Mouse (Mus musculus) WW6 (cell line): ENCODE data around the gene Ptpn22.
A peak's percentile ranks its signal among the peaks of the same experiment; 100 is the strongest.

Source experiments
- DNase-seq: peaks from one replicate; pipeline ENCODE4 v3.0.0-alpha.2; 2013; ENCODE audit warnings: low read depth, low spot score

The Ptpn22 gene

DNA sequence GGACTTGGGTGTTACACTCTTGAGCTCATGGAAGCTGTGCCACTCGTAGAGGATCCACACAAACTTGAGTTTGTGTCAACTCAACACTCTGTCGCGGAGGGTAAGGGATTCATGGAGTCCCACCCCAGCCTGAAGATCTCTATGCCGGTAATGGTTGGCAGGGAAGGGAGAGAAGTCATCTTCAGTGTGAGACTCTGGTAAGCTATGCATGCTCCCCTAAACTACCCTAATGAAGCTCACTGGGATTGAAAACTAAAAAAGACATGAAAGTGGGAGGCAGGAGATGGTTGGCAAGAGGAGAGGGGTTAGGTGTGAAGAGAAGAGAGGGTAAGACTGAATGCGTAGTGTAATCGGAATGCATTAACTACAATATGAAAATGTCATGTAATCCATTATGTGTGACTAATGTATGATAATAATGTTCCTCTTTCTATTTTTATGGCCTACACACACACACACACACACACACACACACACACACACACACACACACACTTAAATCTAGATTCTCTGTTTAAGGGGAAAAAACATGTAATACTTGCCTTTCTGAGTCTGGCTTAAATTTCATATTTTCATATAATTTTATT, 1.5 kb upstream of the Ptpn22 start:
- DNase-seq: no peak

- DNase-seq: no peak
Observed at GRCm38 (mm10) chr3:103859851-103860391, 326 bp downstream of the Ptpn22 start.

GRCm38 (mm10) chr3:103862721-103863220, 3.2 kb downstream of the Ptpn22 start:
- no peak for DNase-seq

- no peak for DNase-seq
Observed at GRCm38 (mm10) chr3:103864200-103864599, 4.6 kb downstream of the Ptpn22 start.

- no peak for DNase-seq
Observed at GRCm38 (mm10) chr3:103867424-103867971, 7.9 kb downstream of the Ptpn22 start.

DNA sequence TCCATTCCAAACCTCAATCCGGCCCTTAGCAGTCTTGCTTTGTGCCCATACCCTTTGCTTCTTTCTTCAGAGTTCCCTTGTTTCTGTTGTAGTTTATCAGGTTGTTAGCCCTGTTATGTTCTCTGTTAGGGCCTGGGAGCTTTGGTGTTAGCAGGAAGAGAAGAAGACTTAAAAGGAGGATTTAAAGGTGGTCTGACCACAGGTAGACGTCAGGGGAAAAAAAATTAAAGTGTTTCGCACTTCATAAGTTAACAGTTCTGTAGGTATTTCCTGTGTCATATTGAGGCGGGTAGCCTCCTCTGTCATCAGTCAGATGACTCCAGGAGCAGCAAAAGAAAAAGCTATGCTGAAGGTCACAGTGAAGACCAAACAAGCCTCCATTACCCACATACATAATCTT, 8.4 kb downstream of the Ptpn22 start:
- DNase-seq: no peak

- DNase-seq: no peak
Observed at GRCm38 (mm10) chr3:103872663-103873098, 13.1 kb downstream of the Ptpn22 start.

DNA sequence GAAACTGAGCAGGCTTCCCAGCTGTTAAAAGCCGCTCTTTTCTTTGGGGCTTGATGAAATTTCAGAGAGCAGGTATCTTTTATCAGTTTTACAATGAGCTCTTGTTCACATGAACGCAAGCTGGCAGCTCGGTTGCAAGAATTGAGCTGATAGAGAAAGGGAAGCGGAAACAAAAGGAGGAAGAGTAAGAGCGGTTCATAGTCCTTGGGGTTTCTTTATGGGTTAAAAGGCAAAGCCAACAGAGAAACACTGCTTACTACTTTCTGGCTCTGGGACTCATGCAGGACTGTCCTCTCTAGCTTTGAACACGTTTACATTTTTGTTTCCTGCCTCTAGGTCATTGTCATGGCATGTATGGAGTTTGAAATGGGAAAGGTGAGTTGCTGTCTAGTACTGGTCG, 14.7 kb downstream of the Ptpn22 start:
- DNase-seq: no peak

GRCm38 (mm10) chr3:103885946-103886345, 26.4 kb downstream of the Ptpn22 start:
- DNase-seq: no peak

DNA sequence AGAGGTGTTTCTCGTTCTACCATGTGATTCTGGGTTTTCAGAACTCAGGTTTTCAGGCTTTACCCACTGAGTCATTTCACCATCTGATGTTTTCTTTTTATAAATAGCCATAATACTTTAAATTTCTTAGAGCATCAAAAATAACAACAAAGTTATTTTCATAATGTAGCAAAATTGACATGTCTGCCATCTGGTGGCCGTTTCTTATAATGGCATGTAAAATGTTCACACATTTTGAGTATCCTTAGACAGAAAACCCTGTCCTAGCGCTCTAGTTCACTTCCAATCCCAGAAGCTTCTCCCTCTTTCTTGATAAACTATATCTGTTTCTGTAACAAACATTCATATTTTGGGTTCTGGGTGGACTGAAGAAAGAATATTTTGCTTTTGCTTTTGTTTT, 28.0 kb downstream of the Ptpn22 start:
- DNase-seq: no peak

- DNase-seq: no peak
Observed at GRCm38 (mm10) chr3:103893374-103893773, 33.8 kb downstream of the Ptpn22 start.

DNA sequence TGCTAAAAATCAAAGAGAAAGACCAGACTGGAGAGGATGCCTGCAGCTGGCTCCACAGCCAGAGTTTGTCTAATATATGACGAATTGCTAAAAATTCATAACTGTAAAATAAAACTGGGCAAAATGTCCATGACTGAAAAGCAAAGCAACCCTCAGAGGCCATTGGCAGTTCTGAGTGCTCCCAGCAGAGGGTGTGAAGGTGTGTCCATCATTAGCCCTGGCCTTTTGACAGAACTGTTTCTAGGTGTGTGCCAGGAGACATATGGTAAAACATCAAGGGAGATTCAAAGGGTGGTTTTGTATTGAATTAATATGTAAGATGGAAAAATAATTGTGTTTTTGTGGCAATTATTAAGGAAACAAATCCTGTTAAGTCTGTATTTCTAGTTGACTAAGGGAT, 45.1 kb downstream of the Ptpn22 start:
- DNase-seq: no peak

DNA sequence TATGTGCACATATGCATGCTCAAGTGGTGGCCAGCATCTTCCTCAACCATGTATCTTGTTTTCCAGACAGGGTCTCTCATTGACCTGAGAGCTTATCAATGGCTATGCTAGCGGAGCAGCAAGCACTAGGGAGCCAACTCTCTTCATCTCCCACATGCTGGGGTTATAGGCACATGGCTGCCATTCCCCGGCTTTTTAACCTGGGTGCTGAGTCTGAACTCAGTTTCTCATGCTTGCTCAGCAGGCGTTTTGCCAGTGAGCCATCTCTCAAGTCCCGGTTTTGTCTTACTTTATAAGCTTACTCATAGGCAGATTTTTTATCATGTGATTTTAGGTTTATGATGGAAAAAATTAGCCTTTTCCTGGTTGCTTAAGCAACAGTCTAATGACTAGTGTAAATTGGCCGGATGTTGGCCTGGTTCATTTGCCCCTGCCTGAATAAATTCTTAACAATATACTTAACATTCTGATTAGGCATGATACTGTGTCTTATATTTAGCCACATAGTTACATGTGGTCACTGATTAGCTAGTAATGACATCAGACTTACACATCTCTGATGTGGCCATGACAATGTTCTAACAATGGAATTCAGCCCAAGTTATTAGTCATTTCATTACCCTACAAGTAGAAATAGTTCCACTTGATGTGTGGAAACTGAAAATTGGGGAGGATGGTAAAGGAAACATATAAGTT, 47.9 kb downstream of the Ptpn22 start:
- DNase-seq: no peak

- no peak for DNase-seq
Observed at GRCm38 (mm10) chr3:103908781-103909180, 49.2 kb downstream of the Ptpn22 start.

DNA sequence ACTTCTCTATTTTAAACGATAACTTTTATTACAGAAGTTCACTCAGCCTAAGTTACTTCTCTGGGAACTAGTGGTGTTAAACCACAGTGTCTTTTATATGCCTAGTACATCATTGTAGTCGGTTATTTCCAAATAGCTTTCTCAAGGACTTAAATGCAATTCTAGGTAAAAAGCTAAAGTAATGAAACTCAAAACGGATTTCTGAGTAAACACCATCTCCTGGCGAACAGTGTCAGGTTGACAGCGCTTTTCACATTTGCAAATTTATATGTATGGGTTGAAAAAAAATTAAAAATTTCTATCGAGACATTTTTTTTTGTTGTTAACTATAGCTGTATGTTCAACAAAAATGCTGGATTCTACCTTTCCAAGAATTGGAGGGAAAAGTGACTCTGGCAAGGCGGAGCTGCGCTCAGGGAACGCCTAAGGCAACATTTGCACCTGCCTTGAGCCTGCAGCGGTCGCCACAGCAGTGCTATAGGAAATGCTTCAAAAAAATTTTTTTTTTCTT, 53.9 kb downstream of the Ptpn22 start:
- DNase-seq: peak; percentile 18

DNA sequence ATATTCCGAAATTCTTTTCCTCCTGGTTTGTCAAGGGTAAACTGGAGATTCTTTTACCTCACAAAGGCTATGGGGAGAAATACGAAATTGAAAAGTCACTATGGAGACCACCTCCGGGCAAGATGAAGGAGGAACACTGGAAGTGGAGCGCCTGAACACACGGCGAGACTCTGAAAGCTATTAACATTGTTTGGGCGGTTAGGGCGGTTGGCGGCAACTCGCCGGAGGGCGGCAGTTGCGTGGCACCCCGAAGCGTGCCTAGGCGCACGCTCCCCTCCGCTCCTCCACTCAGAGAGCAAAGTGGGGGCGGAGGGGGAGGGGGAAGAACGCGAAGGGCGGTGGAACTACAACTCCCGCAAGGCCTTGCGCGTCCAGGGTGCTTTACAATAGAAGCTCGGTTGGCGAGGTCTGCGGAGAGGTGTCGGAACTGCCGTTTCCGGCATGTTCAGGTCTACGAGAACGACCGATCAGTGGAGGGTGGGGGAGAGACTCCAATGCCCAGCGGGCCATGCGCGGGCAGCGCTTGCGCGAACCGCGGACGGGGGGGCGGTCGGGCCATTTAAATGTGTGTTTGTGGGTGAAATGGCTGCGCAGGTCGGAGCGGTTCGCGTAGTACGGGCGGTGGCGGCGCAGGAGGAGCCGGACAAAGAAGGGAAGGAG, 54.5 kb downstream of the Ptpn22 start, which contains the start of gene Rsbn1:
Gene Rsbn1 (plus strand): TSS at position 111 of the 660 bp plus-strand sequence.
- DNase-seq: peak; percentile 97

DNA sequence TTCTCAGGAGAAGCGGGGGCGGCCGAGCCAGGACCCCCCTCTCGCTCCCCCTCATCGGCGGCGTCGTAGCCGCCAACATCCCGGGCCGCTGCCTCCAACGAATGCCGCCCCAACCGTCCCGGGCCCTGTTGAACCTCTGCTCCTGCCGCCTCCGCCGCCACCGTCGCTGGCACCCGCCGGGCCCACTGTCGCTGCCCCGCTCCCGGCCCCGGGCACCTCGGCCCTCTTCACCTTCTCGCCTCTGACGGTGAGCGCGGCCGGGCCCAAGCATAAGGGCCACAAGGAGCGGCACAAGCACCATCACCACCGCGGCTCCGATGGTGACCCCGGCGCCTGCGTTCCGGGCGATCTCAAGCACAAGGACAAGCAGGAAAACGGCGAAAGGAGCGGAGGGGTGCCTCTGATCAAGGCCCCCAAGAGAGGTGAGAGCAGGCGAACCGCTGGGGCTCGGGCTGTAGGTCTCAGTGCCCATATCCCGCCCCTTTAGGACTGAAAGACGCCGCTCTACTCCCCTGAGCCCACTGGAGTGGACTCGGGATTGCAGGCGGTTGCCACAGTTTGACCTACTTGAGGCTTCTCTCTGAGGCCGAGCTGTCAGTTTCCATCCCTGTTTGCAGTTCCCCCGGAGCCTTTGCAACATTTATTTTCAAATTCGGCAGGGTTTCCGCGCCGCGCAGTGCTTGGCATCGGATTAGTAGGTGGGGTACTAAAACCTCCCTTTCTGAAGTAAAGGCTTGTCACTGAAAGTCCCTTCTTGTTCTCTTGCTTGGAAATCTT, 55.3 kb downstream of the Ptpn22 start:
- peak; percentile 33 for DNase-seq

- no peak for DNase-seq
Observed at GRCm38 (mm10) chr3:103915509-103915896, 55.9 kb downstream of the Ptpn22 start.

GRCm38 (mm10) chr3:103916205-103916838, 56.7 kb downstream of the Ptpn22 start:
- no peak for DNase-seq

GRCm38 (mm10) chr3:103916839-103917237, 57.2 kb downstream of the Ptpn22 start:
- DNase-seq: no peak

- no peak for DNase-seq
Observed at GRCm38 (mm10) chr3:103920094-103920493, 60.5 kb downstream of the Ptpn22 start.
